Mouse (Mus musculus): ENCODE measurements around the gene Coro6.

The Coro6 gene

DNA sequence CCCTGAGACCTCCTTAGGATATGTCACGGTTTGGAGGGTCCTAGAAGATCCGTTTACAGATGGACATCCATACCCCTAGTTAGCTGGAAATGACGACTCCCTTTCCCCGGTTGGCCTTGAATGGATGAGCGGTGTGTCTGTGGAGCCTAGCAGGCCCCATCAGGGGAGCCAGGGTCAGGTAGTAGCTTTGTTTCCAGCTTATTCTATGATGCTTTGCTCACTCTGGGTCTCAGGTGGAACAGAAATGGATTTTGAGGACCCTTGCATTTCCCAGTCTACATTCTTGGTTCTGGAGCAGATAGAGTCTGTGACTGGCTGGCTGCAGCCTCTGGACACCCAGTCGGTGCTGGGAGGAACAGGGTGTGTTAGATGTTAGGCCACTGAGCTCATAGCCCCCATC lies 32.6 kb downstream of the Coro6 start:
- no peak for DNase-seq

DNA sequence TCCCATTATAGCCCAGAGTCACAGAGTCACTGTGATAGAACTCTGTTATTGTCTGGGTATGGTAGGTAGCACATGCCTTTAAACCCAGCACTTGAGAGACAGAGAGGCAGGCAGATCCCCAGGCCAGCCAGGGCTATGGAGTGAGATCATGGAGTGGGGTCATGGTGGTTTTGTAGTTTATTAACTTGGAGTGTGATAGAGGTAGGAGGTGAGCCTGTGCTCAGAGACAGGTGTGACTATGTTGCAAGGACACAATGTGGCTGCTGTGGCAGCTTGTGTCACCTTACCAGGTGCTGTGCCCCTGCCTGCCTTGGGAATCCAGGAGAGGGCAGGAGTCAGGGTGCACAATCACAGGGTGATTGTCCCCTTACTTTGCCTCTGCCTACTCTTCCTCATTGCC lies 33.3 kb downstream of the Coro6 start:
- peak in 1 of 2 experiments; percentile 5 for DNase-seq

DNA sequence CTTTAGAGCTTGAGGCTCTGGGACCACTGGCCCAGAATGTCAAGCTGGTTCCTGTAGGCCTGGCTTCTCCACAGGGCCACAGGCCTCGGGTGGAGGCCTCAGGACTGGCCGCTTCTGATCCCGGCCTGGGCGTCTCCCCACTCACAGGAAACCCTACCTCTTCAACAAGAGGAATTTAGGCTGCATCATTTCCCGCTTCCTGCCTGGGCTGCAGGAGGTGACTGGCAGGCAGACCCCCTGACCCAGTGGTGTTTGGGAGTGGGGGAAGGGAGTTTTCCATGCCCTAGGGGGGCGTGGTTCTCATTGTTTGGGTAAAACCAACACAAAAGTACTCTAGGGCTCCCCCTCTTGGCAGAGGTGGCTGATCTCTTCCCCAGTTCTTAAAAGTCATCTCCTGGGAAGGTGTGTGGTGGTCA lies 35.1 kb downstream of the Coro6 start:
- peak; percentile 78 to 86 for DNase-seq

GRCm38 (mm10) chr11:77497851-77498250 lies 35.6 kb downstream of the Coro6 start:
- DNase-seq, result peak in 1 of 2 experiments; percentile 60

DNA sequence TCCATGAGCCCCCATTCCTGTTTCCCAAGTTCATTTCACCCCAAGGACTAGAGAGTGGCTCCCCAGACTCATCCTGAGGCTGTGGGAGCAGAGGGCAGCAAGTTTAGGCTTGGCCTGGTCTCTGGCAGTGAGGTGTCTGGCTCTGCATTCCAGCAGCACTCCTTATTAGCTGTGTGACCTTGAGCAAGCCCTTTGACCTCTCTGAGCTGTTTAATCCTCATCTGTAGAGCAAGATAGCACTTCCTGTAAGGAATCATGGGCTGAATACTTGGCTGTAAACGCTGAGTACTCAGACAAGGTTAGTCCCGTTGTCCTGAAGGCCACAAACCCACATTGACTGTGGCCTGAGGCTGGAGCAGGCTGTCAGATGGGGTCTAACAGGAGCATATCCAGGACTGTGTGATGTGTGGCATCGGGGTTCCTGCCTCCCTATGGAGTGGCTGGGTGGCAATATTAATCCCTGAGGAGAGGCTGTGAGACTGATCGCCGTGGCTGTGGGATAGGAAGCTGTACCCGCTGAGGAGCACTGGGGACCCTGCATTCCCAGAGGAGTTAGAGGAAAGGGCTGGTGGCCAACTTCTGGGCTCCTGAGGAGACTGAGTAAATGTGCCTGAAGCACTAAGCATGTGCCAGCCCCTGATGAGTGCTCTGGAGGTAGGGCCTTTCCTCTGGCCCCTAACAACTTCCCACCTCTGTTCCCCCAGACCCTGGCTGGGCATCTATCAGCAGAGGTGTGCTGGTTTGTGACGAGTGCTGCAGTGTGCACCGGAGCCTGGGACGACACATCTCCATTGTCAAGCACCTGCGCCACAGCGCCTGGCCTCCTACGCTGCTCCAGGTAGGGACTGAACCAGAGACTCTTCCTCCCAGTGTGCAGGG lies 36.3 kb downstream of the Coro6 start:
- DNase-seq, result peak in 1 of 2 experiments; percentile 24

- no peak for DNase-seq
These were observed 37.1 kb downstream of the Coro6 start for GRCm38 (mm10) chr11:77499354-77499753.

DNA sequence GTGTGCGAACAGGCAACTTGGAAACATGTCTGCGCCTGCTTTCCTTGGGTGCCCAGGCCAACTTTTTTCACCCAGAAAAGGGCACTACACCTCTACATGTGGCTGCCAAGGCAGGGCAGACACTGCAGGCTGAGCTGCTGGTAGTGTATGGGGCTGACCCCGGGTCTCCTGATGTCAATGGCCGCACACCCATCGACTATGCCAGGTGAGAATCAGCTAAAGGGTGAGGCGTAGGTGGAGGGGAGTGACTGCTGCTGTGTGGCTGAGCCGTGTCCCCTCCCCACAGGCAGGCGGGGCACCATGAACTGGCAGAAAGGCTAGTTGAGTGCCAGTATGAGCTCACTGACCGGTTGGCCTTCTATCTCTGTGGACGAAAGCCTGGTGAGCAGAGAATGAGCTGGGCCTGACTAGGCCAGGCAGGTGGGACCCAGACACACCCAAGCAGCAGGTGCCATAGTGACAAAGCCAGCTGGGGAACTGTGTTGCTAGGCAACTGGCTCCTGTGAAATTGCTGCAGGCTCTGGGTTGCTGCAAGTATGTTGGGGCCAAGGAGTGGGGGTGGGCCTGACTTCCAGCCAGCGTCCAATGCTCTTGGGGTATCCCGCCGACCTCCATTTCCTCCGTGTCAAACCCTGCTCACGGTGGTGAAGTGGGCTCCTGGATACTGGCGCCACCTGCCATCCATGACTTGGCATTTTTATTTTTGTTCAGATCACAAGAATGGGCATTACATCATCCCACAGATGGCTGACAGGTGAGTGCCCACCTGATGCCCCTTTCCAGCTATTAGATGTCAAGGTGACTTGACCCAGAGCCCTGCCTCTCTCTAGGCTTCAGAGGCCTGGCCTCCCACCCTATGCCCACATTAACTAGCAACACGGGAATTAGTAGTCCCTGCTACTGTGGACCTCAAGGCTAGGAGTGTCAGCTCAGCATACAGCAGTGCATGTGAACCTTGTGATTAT lies 38.4 kb downstream of the Coro6 start:
- DNase-seq, result peak in 1 of 2 experiments; percentile 18

DNA sequence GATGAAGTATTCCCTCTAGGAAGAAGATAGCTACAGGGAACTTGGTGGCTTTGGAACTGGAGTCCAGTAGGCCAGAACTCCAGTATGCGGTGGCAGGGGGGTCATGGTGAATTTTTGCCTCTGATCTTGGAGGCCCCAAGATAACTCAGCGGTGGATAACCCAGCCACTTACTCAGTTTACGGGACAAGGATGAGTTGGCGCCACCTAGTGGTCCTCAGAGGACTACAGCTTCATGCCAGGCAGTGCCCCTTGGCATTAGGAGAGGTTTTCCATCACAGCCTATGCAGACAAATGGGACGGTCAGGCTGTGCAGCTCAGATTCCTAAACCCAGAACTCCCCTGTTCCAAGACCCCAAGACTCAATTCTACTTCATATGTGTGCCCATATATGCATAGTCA lies 39.2 kb downstream of the Coro6 start:
- DNase-seq, result peak; percentile 82 to 87

GRCm38 (mm10) chr11:77501971-77502370 lies 39.8 kb downstream of the Coro6 start:
- DNase-seq, result peak in 1 of 2 experiments; percentile 1

DNA sequence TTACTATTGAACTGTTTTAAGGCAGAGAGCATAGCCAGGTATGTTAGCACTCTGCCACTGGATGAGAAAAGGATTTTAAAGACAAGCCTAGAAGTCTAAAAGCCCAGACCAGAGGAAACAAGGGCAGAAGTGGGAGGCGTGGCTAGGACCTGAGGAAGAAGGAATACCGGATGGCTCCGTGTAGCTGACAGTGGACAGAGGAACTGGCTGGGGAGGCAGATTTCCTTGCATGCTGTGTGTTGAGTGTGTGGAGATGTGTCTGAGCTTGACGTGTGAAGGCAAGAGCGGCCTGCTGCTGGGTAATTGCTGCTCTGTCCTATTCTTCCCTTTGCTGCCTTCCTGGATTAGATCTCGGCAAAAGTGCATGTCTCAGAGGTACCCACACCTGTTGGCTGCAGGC lies 40.3 kb downstream of the Coro6 start:
- no peak for DNase-seq

DNA sequence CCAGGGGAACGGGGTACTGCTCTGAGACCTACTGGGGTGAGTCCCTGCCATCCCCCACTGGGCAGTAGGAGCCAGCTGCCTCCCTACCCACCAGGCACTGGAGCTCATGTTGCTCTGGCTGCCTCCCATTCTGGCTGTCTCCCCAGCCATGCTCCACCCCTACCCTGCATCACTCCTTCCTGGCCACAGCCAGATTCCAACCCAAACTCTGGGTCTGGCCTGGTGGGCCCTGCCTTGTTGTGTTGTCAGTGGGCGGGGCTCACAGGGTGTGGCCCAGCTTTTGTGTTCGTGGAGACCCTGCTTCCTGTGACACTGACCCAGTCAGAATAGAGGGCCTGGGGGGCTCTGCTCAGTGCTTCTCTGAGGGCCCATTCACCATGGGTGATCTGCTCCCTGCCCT lies 41.3 kb downstream of the Coro6 start:
- peak in 1 of 2 experiments; percentile 53 for DNase-seq

DNA sequence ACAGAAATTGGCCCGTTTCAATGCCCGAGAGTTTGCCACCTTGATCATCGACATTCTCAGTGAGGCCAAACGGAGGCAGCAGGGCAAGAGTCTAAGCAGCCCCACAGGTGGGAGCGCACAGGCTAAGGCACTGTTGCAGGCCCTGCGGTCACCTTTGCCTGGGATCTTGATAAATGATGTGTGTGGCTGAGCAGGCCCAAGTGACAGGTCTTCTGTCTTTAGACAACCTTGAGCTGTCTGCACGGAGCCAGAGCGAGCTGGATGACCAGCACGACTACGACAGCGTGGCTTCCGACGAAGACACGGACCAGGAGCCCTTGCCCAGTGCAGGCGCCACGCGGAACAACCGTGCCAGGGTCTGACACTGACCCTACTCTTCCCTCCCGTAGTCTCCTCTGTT lies 42.2 kb downstream of the Coro6 start:
- DNase-seq, result peak in 1 of 2 experiments; percentile 7

DNA sequence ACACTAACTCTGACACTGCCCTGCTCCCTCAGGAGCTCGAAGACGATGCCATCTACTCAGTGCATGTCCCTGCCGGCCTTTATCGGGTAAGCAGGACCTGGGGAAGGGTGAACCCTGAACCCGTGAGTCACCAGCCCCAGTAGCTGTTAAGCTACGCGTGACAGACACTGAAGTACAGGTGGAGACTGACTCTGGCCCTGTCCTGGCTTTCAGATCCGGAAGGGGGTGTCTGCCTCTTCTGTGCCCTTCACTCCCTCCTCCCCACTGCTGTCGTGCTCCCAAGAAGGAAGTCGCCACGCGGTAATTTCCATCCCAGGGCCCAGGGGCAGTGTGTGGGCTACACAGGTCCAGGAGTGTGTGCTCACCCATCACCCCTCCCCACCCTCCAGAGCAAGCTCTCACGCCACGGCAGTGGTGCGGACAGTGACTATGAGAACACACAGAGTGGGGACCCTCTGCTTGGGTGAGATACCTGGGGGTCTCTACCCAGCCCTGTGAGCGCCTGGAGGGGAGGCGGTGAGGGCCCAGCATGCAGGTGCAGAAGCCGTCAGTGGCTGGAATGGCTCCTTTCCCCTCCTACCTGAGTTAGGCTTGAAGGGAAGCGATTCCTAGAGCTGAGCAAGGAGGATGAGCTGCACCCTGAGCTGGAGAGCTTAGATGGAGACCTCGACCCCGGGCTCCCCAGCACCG lies 43.2 kb downstream of the Coro6 start:
- DNase-seq, result peak in 1 of 2 experiments; percentile 16

DNA sequence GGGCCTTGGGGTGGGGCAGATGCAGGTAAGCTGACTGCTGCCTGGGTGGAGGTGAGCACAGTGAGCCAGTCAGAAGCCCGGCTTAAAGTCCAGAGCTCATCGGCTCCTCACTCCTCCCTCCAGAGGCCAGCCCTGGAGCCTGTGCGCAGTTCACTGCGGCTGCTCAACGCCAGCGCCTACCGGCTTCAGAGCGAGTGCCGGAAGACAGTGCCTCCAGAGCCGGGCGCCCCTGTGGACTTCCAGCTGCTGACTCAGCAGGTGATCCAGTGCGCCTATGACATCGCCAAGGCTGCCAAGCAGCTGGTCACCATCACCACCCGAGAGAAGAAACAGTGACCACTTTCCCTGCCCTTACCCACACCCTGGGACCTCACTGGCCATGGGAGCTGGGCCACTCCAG lies 44.1 kb downstream of the Coro6 start:
- peak in 1 of 2 experiments; percentile 61 for DNase-seq

DNA sequence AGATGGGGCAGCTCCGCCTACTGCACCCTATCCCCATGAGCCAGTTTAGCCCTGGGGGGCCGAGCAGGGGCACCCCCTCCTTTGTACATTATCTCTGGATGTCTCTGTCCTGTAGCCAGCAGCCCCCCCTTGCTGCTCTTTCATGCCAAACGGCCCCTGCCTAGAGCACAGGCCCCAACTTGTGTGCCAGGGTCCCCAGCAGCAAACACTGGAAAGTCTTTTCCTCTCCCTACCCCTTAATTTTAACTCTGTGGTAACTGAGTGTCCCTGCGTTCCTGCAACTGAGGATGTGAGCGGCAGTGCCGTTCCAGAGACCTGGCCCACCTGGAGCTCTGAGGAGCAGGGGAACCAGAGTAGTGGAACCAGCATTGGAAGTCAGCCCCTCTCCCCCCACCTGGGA lies 44.7 kb downstream of the Coro6 start:
- DNase-seq, result peak in 1 of 2 experiments; percentile 4

DNA sequence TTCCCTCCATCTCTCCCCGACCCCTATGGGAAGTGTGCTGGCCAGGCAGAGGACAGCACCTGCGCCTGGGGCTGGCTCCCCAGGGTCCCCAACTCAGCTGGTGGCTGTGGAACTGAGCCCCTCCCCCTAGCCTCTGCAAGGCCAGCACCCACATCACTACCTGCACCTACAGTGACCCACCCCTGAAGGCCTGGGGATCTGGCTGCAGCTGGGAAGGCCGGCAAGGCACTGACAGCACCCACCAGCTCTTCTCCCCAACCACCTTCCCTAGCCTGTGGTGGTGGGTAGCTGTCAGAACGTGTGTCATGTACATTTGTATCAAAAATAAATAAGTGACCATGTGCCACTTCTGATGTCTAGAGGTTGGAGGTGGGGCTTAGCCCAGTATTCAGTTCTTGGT lies 45.2 kb downstream of the Coro6 start:
- peak in 1 of 2 experiments; percentile 3 for DNase-seq

DNA sequence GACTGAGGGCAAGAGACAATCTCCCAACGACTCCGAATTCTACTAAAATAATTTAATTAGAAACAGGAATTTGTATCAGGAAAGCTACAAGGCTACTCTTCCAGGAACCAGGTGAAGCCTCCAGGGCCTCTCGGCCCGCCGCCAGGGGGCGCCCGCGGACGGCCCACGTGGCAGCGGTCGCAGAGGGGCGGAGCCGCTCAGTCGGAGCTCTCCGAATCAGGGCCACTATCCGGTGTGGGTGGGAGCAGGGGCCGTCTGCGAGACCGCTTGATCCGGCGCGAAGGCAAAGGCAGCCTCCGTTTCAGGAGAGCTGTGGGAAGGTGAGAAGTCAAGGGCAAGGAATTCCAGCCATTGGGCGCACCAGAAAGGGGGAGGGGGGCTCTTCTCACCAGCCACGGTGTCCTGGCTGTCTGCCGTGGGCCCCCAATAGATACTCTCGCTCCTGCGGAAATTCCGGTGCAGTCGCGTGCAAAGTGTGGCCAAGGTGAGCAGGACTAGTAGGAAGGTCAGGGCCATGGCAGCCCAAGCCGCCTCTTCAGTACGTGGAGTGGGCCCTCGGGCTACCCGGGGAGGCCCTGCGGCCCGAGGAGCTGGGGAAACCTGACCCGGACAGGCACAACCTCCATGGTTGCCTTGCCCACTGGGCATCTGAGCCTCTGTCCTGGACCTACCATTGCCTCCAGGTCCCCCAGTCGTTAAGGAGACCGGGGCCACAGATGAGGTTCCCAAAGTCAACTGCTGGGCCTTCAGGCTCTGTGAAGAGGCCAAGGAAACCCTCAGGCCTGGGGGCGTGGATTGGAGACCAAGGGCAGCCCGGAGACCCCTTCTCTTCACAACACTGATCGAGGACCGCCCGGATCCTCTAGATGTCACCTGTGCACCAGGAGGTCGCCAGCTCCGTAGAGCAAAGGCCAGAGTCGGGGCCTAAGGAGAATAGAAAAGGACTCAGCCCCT lies 46.1 kb downstream of the Coro6 start:
- DNase-seq, result peak; percentile 91 to 95

- DNase-seq, result no peak
These were observed 49.1 kb downstream of the Coro6 start for GRCm38 (mm10) chr11:77511336-77511735.

DNA sequence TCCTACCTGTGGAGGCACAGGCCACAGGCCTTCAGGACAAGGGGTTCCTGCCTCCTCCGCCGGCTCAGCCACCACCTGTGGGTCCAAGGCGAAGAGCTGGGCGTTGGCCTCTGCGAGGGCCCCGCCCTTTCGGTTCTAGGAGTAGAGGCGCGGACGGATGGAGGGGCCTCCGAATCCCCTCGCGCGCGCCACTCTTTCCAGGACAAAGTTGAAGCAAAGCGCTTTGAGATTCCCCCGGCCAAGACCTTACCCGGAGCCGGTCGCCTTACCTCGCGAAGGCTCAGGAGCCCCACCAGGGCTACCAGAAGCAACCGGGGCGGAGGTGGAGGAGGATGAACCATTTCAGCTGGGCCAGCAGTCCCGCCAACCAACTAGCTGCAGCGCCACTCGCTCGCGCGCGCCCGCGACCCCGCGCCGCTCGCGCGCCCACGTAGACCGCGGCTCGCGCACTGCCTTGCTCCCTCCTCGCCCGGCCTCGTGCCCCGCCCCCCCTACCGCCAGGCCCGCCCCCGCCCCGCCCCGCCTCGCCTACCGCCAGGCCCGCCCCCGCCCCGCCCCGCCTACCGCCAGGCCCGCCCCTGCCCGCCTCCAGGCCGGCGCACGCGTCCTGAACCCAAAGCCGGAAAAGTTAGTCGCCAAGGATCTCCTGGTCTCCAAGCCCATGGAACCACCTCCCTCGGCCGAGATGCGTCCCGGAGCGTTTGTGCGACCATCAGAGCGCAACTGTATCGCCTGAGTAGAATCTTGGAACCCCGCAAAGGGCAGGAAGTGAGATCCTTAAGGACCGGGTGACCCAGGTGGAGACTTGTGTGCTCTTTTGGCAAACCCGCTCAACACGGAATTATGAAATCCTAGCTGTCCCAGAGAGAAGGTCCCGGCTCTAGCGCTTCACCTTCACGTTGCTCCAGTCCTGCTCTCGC lies 50.9 kb downstream of the Coro6 start:
- DNase-seq, result peak; percentile 92 to 95

- peak; percentile 33 to 54 for DNase-seq
These were observed 51.6 kb downstream of the Coro6 start for GRCm38 (mm10) chr11:77513811-77514170.

Data from kidney, postnatal 4 days (tissue).